Mouse (Mus musculus): ENCODE measurements around the gene Rasl11b.

DNA sequence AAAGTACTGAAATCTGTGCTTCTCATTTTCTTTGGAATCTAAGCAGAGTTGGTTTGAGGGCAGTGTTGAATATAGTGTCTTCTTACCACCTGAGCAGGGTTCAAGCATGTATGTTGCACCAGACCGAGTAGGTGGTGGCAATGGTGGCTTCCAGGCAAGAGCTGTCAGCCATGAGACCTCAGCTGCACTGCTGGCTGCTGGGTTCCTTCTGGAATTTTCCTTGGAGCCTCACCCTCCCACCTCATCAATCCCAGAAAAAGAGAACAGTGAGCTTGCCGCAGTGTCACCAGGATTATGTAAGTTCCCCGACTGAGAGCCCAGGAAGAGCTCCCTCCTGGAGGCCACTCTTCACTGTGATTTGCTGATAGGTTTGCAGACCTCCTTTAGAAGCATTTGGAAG, 12.1 kb downstream of the Rasl11b start:
- no peak for TF ChIP-seq POLR2A (IDR thresholded peaks at IDR 0.05; ENCODE audit: insufficient read depth, low read depth, low read length)
- TF ChIP-seq EP300 (IDR thresholded peaks at IDR 0.05; ENCODE audit: insufficient read depth, low read depth, low read length) = no peak
- TF ChIP-seq CTCF (IDR thresholded peaks at IDR 0.05) = no peak
